Mouse (Mus musculus): Measurements from ENCODE around the gene Gm20388. TPM values are rescaled to one million over a fixed set of nuclear protein-coding genes. Genes with fewer than 3 reads are reported as not detected.
"Not testable (repeated sequence)": the region's sequence is repeated elsewhere in the genome, so short reads cannot be mapped to it uniquely, and the experiment has no call there.

The Gm20388 gene
- total RNA-seq, 1 experiment from 2014 or later: 18.4 TPM

- ATAC-seq (replicated peaks in 1 of 2; ENCODE audit: insufficient read depth in 1 of 2, low FRiP score in 2 of 2, low TSS enrichment in 1 of 2, low read depth in 1 of 2, poor library complexity in 2 of 2, severe bottlenecking in 2 of 2): no peak
Measured at GRCm38 (mm10) chr8:120317118-120317824, 406.6 kb downstream of the Gm20388 start.

GRCm38 (mm10) chr8:120318476-120318991, 407.9 kb downstream of the Gm20388 start:
- no peak for ATAC-seq (replicated peaks in 1 of 2; ENCODE audit: insufficient read depth in 1 of 2, low FRiP score in 2 of 2, low TSS enrichment in 1 of 2, low read depth in 1 of 2, poor library complexity in 2 of 2, severe bottlenecking in 2 of 2)

- peak; percentile 84 to 85 for ATAC-seq (replicated peaks in 1 of 2; ENCODE audit: insufficient read depth in 1 of 2, low FRiP score in 2 of 2, low TSS enrichment in 1 of 2, low read depth in 1 of 2, poor library complexity in 2 of 2, severe bottlenecking in 2 of 2)
Measured at GRCm38 (mm10) chr8:120319449-120319848, 408.8 kb downstream of the Gm20388 start.

DNA sequence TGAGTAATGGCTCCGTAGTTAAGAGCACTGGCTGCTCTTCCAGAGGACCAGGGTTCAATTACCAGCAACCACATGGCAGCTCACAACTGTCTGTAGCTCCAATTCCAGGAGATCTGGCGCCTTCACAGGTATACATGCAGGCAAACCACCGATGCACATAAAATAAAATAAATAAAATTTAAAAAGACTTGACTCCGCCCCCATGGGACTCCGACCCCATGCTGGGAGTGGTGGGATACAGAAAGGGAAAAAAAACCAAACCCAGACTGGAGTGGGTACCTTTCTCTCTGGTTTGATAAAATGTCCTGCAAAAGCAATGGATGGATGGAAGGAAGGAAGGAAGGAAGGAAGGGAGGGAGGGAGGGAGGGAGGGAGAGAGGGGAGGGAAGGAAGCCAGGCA, 409.5 kb downstream of the Gm20388 start:
- no peak for ATAC-seq (replicated peaks in 1 of 2; ENCODE audit: insufficient read depth in 1 of 2, low FRiP score in 2 of 2, low TSS enrichment in 1 of 2, low read depth in 1 of 2, poor library complexity in 2 of 2, severe bottlenecking in 2 of 2)

DNA sequence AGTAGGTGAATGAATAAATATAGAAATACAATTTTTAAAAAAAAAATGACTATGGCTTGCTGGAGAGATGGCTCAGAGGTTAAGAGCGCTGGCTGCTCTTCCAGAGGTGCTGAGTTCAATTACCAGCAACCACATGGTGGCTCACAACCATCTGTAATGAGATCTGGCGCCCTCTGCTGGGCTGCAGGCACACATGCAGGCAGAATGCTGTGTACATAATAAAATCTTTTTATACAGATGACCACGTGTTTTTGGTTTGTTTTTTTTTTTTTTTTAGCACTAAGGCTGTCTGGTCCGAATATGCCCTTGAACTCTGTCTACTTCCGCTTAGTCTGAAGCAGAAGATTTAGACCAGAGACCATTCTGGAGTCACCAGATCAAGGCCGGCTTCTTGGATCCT, 411.1 kb downstream of the Gm20388 start:
- ATAC-seq (replicated peaks in 1 of 2; ENCODE audit: insufficient read depth in 1 of 2, low FRiP score in 2 of 2, low TSS enrichment in 1 of 2, low read depth in 1 of 2, poor library complexity in 2 of 2, severe bottlenecking in 2 of 2): no peak

DNA sequence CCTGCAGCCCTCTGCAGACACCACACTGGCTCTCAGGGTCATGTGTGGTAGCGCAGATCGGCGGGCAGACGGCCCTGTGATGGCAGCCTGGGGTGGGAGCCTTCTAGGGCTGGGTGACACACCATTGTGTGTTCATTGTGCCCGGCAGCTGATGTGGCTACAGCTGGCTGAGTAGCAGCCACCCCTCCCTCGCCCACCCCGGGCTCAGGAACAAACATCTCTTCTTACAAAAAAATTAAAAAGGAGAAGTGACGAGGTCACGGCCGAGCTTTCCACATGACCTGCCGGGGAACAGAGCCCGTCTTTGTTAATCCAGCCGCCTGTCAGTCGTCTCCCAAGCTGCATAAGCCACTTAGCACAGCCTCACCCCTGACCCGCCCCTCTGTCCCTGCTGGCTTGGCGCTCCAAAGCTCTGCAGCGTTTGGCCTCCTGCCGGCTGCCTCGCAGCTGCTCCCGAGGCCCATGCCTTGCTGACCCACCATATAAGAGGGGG, 412.4 kb downstream of the Gm20388 start:
- ATAC-seq (replicated peaks in 1 of 2; ENCODE audit: insufficient read depth in 1 of 2, low FRiP score in 2 of 2, low TSS enrichment in 1 of 2, low read depth in 1 of 2, poor library complexity in 2 of 2, severe bottlenecking in 2 of 2): peak; percentile 59 to 71

GRCm38 (mm10) chr8:120324555-120324954, 413.9 kb downstream of the Gm20388 start:
- ATAC-seq (replicated peaks in 1 of 2; ENCODE audit: insufficient read depth in 1 of 2, low FRiP score in 2 of 2, low TSS enrichment in 1 of 2, low read depth in 1 of 2, poor library complexity in 2 of 2, severe bottlenecking in 2 of 2): no peak

DNA sequence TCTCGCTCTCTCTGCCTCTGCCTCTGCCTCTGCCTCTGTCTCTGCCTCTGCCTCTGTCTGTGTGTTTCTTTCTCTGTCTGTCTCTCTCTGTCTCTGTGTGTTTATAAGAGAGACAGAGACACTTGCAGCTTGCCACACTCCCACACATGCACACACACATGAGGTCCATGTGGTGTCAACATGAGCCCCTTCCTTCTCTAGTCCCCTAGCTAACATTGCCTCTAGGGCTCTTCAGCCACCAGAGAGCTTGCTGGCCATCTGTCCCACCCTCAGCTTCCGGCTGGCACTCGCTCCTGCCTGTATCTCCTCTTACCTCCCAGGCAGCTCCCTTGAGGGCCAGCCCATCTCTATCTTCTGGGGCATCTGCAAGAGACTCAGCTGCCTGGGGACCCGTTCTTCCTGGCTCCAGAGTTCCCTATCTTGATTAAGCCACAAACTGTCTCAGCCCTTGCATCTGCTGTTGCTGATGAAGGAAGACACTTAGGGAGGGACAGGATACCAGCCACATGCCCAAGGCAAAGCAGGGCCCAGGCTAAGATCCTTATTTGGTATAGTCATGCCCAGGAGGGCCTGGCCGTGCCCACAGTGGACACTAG, 414.6 kb downstream of the Gm20388 start:
- ATAC-seq (replicated peaks in 1 of 2; ENCODE audit: insufficient read depth in 1 of 2, low FRiP score in 2 of 2, low TSS enrichment in 1 of 2, low read depth in 1 of 2, poor library complexity in 2 of 2, severe bottlenecking in 2 of 2): peak; percentile 19 to 34; a peak in 2 of 4 replicates

GRCm38 (mm10) chr8:120327131-120327554, 416.5 kb downstream of the Gm20388 start:
- ATAC-seq (replicated peaks in 1 of 2; ENCODE audit: insufficient read depth in 1 of 2, low FRiP score in 2 of 2, low TSS enrichment in 1 of 2, low read depth in 1 of 2, poor library complexity in 2 of 2, severe bottlenecking in 2 of 2): 0 out of 4 replicates have a peak, but pooled peaks have one; percentile 21 to 23

DNA sequence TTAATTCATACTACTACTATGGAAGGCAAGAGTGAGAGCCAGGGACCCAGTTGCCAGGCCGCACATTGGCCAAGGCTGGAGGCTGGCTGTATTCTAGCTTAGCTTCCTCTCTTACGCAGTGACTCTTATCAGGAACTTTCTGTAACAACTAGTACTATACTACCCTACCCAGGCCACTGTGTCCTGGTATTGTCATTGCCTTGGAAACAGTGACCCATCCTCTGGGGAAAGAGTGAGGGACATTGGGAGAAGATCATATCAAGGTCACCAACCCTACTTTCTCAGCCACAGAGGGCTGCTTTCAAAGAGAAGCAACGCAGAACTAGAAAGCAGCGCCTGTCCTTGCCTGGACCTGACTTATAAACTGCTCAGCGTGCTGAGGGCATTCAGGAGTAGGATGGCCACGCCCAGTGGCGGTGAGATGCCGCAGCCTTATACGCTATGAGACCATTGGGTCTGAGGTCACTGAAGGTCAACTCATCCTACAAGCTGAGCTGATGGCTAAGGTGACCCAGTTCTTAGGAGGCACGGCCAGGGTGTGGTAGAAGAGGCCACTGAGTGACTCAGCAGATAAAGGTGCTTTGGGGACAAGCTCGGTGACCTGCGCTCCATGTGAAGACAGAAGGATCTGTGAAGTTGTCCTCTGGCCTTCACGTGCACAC, 417.9 kb downstream of the Gm20388 start:
- ATAC-seq (replicated peaks in 1 of 2; ENCODE audit: insufficient read depth in 1 of 2, low FRiP score in 2 of 2, low TSS enrichment in 1 of 2, low read depth in 1 of 2, poor library complexity in 2 of 2, severe bottlenecking in 2 of 2): no peak

DNA sequence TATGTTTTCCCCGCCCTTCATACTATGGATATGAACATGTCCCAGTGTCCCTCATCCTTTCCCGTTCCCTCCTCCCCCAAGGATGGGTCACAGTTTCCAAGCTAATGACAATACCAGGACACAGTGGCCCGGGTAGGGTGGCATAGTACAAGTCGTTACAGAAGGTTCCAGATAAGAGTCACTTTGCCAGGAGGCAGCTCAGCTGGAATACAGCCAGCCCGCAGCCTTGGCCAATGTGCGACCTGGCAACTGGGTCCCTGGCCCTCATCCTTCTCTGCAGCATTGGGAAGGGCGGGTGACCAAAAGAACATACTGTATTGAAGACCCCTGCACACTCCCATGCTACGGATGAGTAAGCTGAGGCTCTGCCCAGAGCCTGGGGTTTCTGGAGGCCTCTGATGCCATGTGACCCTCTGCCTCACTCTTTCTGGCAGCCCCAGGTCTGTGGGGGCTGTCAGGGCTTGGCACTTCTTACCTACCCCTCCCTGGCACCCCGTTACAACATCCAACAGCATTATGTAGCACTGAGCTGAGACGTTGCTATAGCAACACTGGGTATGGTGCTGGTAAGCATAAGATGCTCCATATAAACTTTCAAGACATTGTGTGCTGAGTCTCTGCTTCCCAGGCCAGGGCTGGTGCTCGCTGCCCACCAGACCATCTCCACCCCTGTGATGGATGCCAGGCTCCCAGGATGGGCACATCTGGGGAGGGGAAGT, 418.5 kb downstream of the Gm20388 start:
- ATAC-seq (replicated peaks in 1 of 2; ENCODE audit: insufficient read depth in 1 of 2, low FRiP score in 2 of 2, low TSS enrichment in 1 of 2, low read depth in 1 of 2, poor library complexity in 2 of 2, severe bottlenecking in 2 of 2): no peak

DNA sequence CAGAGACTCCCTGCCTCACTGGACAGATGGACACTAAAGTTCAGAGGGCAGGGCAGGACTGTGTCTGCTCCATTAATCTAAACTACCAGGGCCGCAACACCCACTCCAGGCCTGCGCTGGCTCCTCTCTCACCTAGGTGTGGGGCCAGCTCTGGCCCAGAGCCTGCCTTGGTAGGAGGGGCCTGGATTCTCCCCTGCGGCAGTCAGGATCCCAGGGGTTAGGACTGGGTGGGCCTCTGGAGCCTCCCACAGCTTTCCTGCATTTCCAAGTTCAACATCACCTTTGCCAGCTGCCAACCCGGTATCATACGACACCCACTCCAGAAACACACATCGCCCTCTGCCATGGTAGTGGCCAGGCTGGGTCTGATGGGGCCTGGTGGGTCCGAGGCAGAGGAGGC, 420.4 kb downstream of the Gm20388 start:
- ATAC-seq (replicated peaks in 1 of 2; ENCODE audit: insufficient read depth in 1 of 2, low FRiP score in 2 of 2, low TSS enrichment in 1 of 2, low read depth in 1 of 2, poor library complexity in 2 of 2, severe bottlenecking in 2 of 2): no peak

DNA sequence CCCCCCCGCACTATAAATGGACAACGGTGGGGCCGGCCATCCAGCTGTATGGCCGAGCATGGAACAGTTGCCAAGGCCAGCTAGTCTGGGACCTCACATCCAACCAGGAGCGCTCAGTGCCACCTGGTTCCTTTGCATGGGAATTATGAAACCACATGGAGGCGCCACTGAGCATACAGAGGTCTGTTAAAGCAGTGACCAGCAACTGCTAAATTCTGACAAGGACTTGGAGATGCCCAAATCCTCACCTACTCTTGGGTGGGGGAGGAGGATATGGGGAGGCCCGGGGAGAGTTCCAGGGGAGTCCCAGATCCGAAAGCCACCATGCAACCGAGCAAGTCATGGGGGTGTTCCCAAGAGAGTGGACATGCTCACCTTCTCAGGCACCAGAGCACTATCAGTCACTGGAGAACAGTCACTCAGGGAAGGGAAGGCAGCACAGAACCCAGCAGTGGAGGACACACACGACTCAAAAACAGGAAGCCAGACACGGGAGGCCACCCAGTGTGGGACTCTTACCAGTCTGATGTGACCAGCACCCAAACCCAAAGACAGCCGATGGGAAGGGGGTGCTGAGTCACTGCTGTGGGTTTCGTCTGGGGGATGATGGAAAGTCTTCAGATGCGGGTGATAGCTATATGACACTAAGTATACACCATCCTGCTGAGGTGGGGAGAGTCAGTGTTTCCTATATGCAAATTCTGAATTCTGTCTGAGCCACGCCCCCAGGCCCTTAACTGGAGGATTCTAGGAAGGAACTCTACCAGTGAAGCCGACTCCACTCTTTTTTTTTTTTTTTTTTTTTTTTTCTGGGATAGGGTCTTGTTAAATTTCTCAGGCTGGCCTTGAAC, 422.0 kb downstream of the Gm20388 start:
- ATAC-seq (replicated peaks in 1 of 2; ENCODE audit: insufficient read depth in 1 of 2, low FRiP score in 2 of 2, low TSS enrichment in 1 of 2, low read depth in 1 of 2, poor library complexity in 2 of 2, severe bottlenecking in 2 of 2): peak; percentile 42 to 52

GRCm38 (mm10) chr8:120333681-120334080, 423.0 kb downstream of the Gm20388 start:
- no peak for ATAC-seq (replicated peaks in 1 of 2; ENCODE audit: insufficient read depth in 1 of 2, low FRiP score in 2 of 2, low TSS enrichment in 1 of 2, low read depth in 1 of 2, poor library complexity in 2 of 2, severe bottlenecking in 2 of 2)

DNA sequence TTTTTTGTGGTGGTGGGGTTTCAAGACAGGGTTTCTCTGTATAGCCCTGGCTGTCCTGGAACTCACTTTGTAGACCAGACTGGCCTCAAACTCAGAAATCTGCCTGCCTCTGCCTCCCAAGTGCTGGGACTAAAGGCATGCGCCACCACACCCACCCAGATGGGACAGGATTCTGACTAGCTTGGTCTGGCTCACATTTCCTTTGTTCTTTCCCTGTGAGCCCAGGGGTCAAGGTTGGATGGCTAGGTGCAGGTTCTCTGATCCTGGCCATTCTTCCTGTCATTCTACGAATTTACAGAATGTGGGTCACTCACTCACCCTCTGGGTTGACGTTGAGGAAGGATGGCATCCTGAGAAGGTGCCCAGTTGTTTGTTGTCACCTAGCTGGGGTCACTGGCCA, 423.6 kb downstream of the Gm20388 start:
- not testable (repeated sequence) for ATAC-seq (replicated peaks in 1 of 2; ENCODE audit: insufficient read depth in 1 of 2, low FRiP score in 2 of 2, low TSS enrichment in 1 of 2, low read depth in 1 of 2, poor library complexity in 2 of 2, severe bottlenecking in 2 of 2)

DNA sequence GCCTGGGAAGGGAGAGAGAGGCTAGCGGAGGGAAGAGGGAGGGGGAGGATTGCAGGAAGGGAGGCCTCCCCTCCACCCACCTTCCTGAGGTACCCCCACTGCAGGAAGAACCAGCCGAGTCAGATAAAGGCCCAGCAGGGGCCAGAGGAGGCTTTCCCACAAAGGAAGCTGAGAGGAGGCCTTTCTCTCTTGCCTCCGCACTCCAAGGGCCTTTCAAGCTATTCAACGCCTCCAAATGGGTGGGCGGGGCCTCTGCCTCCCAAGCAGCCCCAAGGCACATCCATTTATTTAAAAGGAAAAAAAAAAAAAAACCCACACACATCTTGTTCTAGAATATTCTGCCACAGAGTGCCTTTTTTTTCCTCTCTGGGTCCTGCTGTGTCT, 424.2 kb downstream of the Gm20388 start:
- ATAC-seq (replicated peaks in 1 of 2; ENCODE audit: insufficient read depth in 1 of 2, low FRiP score in 2 of 2, low TSS enrichment in 1 of 2, low read depth in 1 of 2, poor library complexity in 2 of 2, severe bottlenecking in 2 of 2): peak; percentile 34 to 39
